Mouse (Mus musculus): Measurements from ENCODE around the gene Fth1. TPM values are rescaled to one million over a fixed set of nuclear protein-coding genes. Genes with fewer than 3 reads are reported as not detected.

Fth1 gene
- polyA plus RNA-seq, 1 experiment from 2014 or later = 1,529 TPM

DNA sequence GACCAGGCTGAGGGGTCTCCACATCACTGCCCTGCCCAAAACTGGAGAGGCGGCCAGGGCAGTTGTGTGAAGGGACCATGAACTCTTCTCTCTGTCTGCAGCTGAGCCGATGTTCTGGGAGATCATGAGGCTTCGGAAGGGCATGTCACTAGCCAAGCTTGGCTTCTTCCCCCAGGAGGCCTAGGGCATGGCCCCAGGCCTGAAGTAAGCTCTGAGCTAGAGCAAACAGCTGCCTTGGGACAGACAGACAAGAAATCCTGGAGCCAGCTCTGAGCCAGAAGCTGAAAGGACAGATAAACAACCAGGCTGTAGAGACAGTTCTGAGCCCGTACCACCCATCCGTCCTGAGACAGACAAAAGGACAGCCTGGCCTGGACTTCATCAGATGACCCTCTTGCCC lies 54.0 kb downstream of the Fth1 start:
- H3K4me3 ChIP-seq (ENCODE audit: low read depth, low read length) = no peak overlapping the region
- no peaks in the 10 kb centered on the region for H3K27me3 ChIP-seq (replicated peaks; ENCODE audit: control insufficient read depth, insufficient read depth, low read length)
- H3K36me3 ChIP-seq (ENCODE audit: control insufficient read depth, insufficient read depth, low read length) = peaks cover 28% of the 10 kb centered on the region
- DNase-seq (ENCODE audit: low spot score) (no peak), ATAC-seq (replicated peaks; ENCODE audit: low FRiP score, low TSS enrichment, low read depth) (no peak)
- H3K4me2 ChIP-seq (ENCODE audit: low read length) = no peak overlapping the region
- H3K9me3 ChIP-seq (ENCODE audit: control insufficient read depth, low read length) = no peaks in the 10 kb centered on the region
- H3K4me1 ChIP-seq (replicated peaks; ENCODE audit: control insufficient read depth, insufficient read depth, low read length) = peaks cover 13% of the 10 kb centered on the region
- H3K9ac ChIP-seq (ENCODE audit: low read length) = no peak overlapping the region
- 86% methylated on average over 5 of the region's 5 CpGs for whole genome bisulfite sequencing
- H3K27ac ChIP-seq (ENCODE audit: low read depth) = no peak overlapping the region

Other genes starting within 250 kb of the Fth1 start
- not detected in 2 replicates for gene Scgb2a2, start 133.0 kb upstream of the Fth1 start, polyA plus RNA-seq (2014; fragmentation: Nextera tagmentation; extraction: Ambion mirVana)
- 84.8 and 85.3 TPM in 2 replicates for gene Incenp, start 81.0 kb upstream of the Fth1 start, polyA plus RNA-seq (2014; fragmentation: Nextera tagmentation; extraction: Ambion mirVana)
- gene Best1, start 21.0 kb downstream of the Fth1 start, polyA plus RNA-seq (2014; fragmentation: Nextera tagmentation; extraction: Ambion mirVana) = 0.55 and 0.64 TPM in 2 replicates
- gene Rab3il1, start 21.1 kb downstream of the Fth1 start, polyA plus RNA-seq (2014; fragmentation: Nextera tagmentation; extraction: Ambion mirVana) = 30.0 and 32.7 TPM in 2 replicates
- gene Fads3, start 61.0 kb downstream of the Fth1 start, polyA plus RNA-seq (2014; fragmentation: Nextera tagmentation; extraction: Ambion mirVana) = 8.4 and 11.5 TPM in 2 replicates
- 64.2 and 71.4 TPM in 2 replicates for gene Fads2, start 121.1 kb downstream of the Fth1 start, polyA plus RNA-seq (2014; fragmentation: Nextera tagmentation; extraction: Ambion mirVana)
- 134 and 142 TPM in 2 replicates for gene Fads1, start 202.3 kb downstream of the Fth1 start, polyA plus RNA-seq (2014; fragmentation: Nextera tagmentation; extraction: Ambion mirVana)
- 462 and 499 TPM in 2 replicates for gene Tmem258, start 223.4 kb downstream of the Fth1 start, polyA plus RNA-seq (2014; fragmentation: Nextera tagmentation; extraction: Ambion mirVana)
- 93.8 and 95.6 TPM in 2 replicates for gene Fen1, start 223.6 kb downstream of the Fth1 start, polyA plus RNA-seq (2014; fragmentation: Nextera tagmentation; extraction: Ambion mirVana)